Mouse (Mus musculus): ENCODE measurements around the gene Lce3a.

GRCm38 (mm10) chr3:92932679-92933078 lies 6.6 kb upstream of the Lce3a start, which contains the start of gene Lce3b:
- no peak for TF ChIP-seq CTCF (IDR thresholded peaks at IDR 0.05; ENCODE audit: low read depth, low read length)
- no peak for TF ChIP-seq POLR2A (IDR thresholded peaks at IDR 0.05; ENCODE audit: extremely low read depth, insufficient read depth, low read length)

Data from liver, adult 2 months (tissue).